Mouse (Mus musculus) liver, postnatal 0 days (tissue): Measurements from ENCODE around the gene Apoh.

Source experiments
- CTCF ChIP-seq: sonication (generic); IDR thresholded peaks from 2 replicates; pipeline ENCODE4 v1.5.1; 2016; ENCODE audit warnings: antibody characterized with exemption, low read depth
- EP300 ChIP-seq: IDR thresholded peaks from 2 replicates; pipeline ENCODE4 v1.6.1; 2016; ENCODE audit warnings: antibody characterized with exemption, low read depth, mild to moderate bottlenecking

DNA sequence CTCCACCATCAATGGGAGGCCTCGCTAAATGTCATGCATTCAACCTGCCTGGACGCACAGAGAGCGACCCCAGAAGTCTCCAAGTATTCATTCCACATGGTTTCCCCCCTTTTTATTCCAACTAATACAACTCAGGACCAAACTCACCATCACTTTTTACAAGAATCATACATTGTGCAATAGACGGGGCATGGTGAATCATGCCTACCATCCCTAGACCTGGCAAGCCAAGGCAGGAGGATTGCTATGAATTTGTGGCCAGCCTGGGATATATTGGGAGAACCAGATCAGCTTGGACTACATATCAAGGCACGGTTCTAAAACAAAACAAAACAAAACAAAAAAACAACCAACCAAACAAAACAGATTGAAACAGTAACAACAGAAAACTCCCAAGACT is 19.8 kb downstream of the Apoh start:
- TF ChIP-seq EP300 (no peak), CTCF (no peak)
